Mouse (Mus musculus) heart, postnatal 0 days (tissue): ENCODE results near the gene Hes7. TPM values are rescaled to one million over a fixed set of nuclear protein-coding genes. Genes with fewer than 3 reads are reported as not detected.
A peak's percentile ranks its signal among the peaks of the same experiment; 100 is the strongest.

Source experiments
- ATAC-seq: fragments of 200-750 bp; cut with Nextera tagmentation; 2 replicates; pipeline ENCODE4 v1.8.0; 2017; ENCODE audit warnings: low read depth, moderate number of reproducible peaks, moderate library complexity; ENCODE audit not compliant: insufficient read depth
- DNase-seq: peaks from one replicate; pipeline ENCODE4 v3.0.0-alpha.2; 2016; ENCODE audit warnings: low spot score
- H3K27ac ChIP-seq: fragments of 300-500 bp; sonication (generic); 2 replicates; pipeline ENCODE4 v1.5.1; 2014; ENCODE audit warnings: low read depth, mild to moderate bottlenecking
- H3K27me3 ChIP-seq: fragments of 300-500 bp; sonication (generic); 2 replicates; pipeline ENCODE4 v1.6.1; 2014; ENCODE audit warnings: low read length, mixed read lengths; ENCODE audit not compliant: control insufficient read depth, insufficient read depth
- H3K36me3 ChIP-seq: fragments of 300-500 bp; sonication (generic); replicated peaks from 2 replicates; pipeline ENCODE4 v1.6.1; 2014; ENCODE audit warnings: low read length, mixed read lengths; ENCODE audit not compliant: control insufficient read depth, insufficient read depth
- H3K4me1 ChIP-seq: fragments of 300-500 bp; sonication (generic); 2 replicates; pipeline ENCODE4 v1.6.1; 2014; ENCODE audit warnings: antibody characterized with exemption; ENCODE audit not compliant: control insufficient read depth, insufficient read depth
- H3K4me2 ChIP-seq: fragments of 300-500 bp; sonication (generic); 2 replicates; pipeline ENCODE4 v1.6.1; 2014; ENCODE audit warnings: low read depth, mild to moderate bottlenecking, low read length, moderate library complexity
- H3K4me3 ChIP-seq: fragments of 300-500 bp; sonication (generic); 2 replicates; pipeline ENCODE4 v1.5.1; 2014; ENCODE audit warnings: low read depth, low read length
- H3K9ac ChIP-seq: fragments of 300-500 bp; sonication (generic); replicated peaks from 2 replicates; pipeline ENCODE4 v1.6.1; 2014; ENCODE audit warnings: low read depth, low read length, mixed read lengths
- H3K9me3 ChIP-seq: fragments of 300-500 bp; sonication (generic); replicated peaks from 2 replicates; pipeline ENCODE4 v1.6.1; 2016; ENCODE audit warnings: low read length; ENCODE audit not compliant: control insufficient read depth
- CTCF ChIP-seq: IDR thresholded peaks from 2 replicates; pipeline ENCODE4 v1.5.1; 2016; ENCODE audit warnings: antibody characterized with exemption, control low read depth, low read depth
- EP300 ChIP-seq: IDR thresholded peaks from 2 replicates; pipeline ENCODE4 v1.6.1; 2016; ENCODE audit warnings: antibody characterized with exemption, low read depth
- WGBS: fragments of 180-500 bp; shearing (Covaris S2); extraction: QIAGEN DNeasy Blood & Tissue Kit; methylation state at CpG from one replicate; pipeline ENCODE4 v1.1.7; 2014; 5-methylcytosine and 5-hydroxymethylcytosine counted together
- polyA plus RNA-seq: library from polyadenylated mRNA; unstranded; fragments of >200 nt; fragmentation: Nextera tagmentation; extraction: Ambion mirVana; gene quantifications from 2 replicates; pipeline ENCODE4 v1.2.1, GENCODE M21; 2015
- total RNA-seq: library from RNA; depleted of rRNA; stranded (reverse); fragments of >200 nt; gene quantifications from 2 replicates; pipeline ENCODE4 v1.2.3, GENCODE M21; 2014; ENCODE audit warnings: low replicate concordance

The Hes7 gene
- total and polyA plus RNA-seq, 2 experiments from 2014 or later = 0.26 TPM; not detected in 1

GRCm38 (mm10) chr11:69108223-69108622, 12.0 kb upstream of the Hes7 start:
- Histone ChIP-seq H3K4me2 (no peak overlapping the region), H3K4me3 (no peak overlapping the region), H3K4me1 (0 out of 2 replicates have a peak, but pooled peaks cover 13% of the 10 kb centered on the region), H3K9me3 (no peaks in the 10 kb centered on the region), H3K27me3 (no peaks in the 10 kb centered on the region), H3K27ac (no peak overlapping the region), H3K9ac (no peak overlapping the region), H3K36me3 (peaks cover 69% of the 10 kb centered on the region)
- ATAC-seq (no peak), DNase-seq (no peak)
- TF ChIP-seq CTCF (no peak), EP300 (no peak)
- WGBS = 88% methylated on average over 9 of the region's 9 CpGs

GRCm38 (mm10) chr11:69109032-69109900, 10.9 kb upstream of the Hes7 start:
- ATAC-seq (no peak), DNase-seq (no peak)
- TF ChIP-seq CTCF (no peak), EP300 (no peak)
- H3K4me2 ChIP-seq = no peak overlapping the region
- no peak overlapping the region for H3K4me3 ChIP-seq
- H3K27me3 ChIP-seq = no peaks in the 10 kb centered on the region
- no peak overlapping the region for H3K9ac ChIP-seq
- peaks cover 58% of the 10 kb centered on the region for H3K36me3 ChIP-seq
- no peaks in the 10 kb centered on the region for H3K9me3 ChIP-seq
- 76% methylated on average over 13 of the region's 13 CpGs for WGBS
- 0 out of 2 replicates have a peak, but pooled peaks cover 13% of the 10 kb centered on the region for H3K4me1 ChIP-seq
- H3K27ac ChIP-seq = no peak overlapping the region

GRCm38 (mm10) chr11:69110319-69111046, 9.7 kb upstream of the Hes7 start:
- H3K9ac ChIP-seq = peak overlapping the region; percentile 44; the same call in 1 of the 2 replicates
- peak overlapping the region; percentile 62 for H3K4me2 ChIP-seq
- no peaks in the 10 kb centered on the region for H3K9me3 ChIP-seq
- peaks cover 46% of the 10 kb centered on the region for H3K36me3 ChIP-seq
- no peaks in the 10 kb centered on the region for H3K27me3 ChIP-seq
- 2% methylated on average over 30 of the region's 30 CpGs for WGBS
- peak overlapping the region; percentile 50 for H3K27ac ChIP-seq
- TF ChIP-seq CTCF (no peak), EP300 (no peak; the same call in 1 of the 2 replicates)
- peak overlapping the region; percentile 44 for H3K4me3 ChIP-seq
- 0 out of 2 replicates have a peak, but pooled peaks cover 13% of the 10 kb centered on the region for H3K4me1 ChIP-seq
- DNase-seq (peak; percentile 53), ATAC-seq (peak; percentile 51)

- DNase-seq (no peak), ATAC-seq (no peak)
- H3K4me1 ChIP-seq = 0 out of 2 replicates have a peak, but pooled peaks cover 13% of the 10 kb centered on the region
- H3K9me3 ChIP-seq = no peaks in the 10 kb centered on the region
- 3% methylated on average over 21 of the region's 21 CpGs for WGBS
- peak overlapping the region; percentile 62 for H3K4me2 ChIP-seq
- H3K9ac ChIP-seq = peak overlapping the region; percentile 44; the same call in 1 of the 2 replicates
- TF ChIP-seq CTCF (no peak), EP300 (no peak)
- no peaks in the 10 kb centered on the region for H3K27me3 ChIP-seq
- peak overlapping the region; percentile 41 for H3K27ac ChIP-seq
- peaks cover 39% of the 10 kb centered on the region for H3K36me3 ChIP-seq
- peak overlapping the region; percentile 44 for H3K4me3 ChIP-seq
Observed at GRCm38 (mm10) chr11:69111051-69111810, 9.0 kb upstream of the Hes7 start.

GRCm38 (mm10) chr11:69111865-69112264, 8.3 kb upstream of the Hes7 start:
- H3K9me3 ChIP-seq = no peaks in the 10 kb centered on the region
- no peak overlapping the region for H3K4me3 ChIP-seq
- H3K36me3 ChIP-seq = peaks cover 32% of the 10 kb centered on the region
- no peak overlapping the region for H3K4me2 ChIP-seq
- ATAC-seq (no peak), DNase-seq (peak; percentile 60)
- 40% methylated on average over 4 of the region's 4 CpGs for WGBS
- peak overlapping the region; percentile 41; the same call in 1 of the 2 replicates for H3K27ac ChIP-seq
- H3K9ac ChIP-seq = no peak overlapping the region
- 0 out of 2 replicates have a peak, but pooled peaks cover 13% of the 10 kb centered on the region for H3K4me1 ChIP-seq
- no peak for TF ChIP-seq EP300
- no peak for TF ChIP-seq CTCF
- H3K27me3 ChIP-seq = no peaks in the 10 kb centered on the region
